Mouse (Mus musculus) erythroblast, embryonic 14.5 days (primary cell): ENCODE measurements around the gene Gm2310. TPM values are rescaled to one million over a fixed set of nuclear protein-coding genes. Genes with fewer than 3 reads are reported as not detected.

Experiments used
- H3K27me3 ChIP-seq: 2 replicates; pipeline ENCODE4 v1.6.1; 2012; ENCODE audit warnings: inconsistent platforms; ENCODE audit not compliant: control insufficient read depth
- H3K36me3 ChIP-seq: 2 replicates; pipeline ENCODE4 v1.6.1; 2012; ENCODE audit warnings: mild to moderate bottlenecking, inconsistent platforms; ENCODE audit not compliant: control insufficient read depth
- H3K4me1 ChIP-seq: 2 replicates; pipeline ENCODE4 v1.6.1; 2012; ENCODE audit warnings: inconsistent platforms; ENCODE audit not compliant: control insufficient read depth
- H3K4me3 ChIP-seq: replicated peaks from 2 replicates; pipeline ENCODE3; 2012; ENCODE audit warnings: moderate library complexity, mild to moderate bottlenecking, inconsistent platforms
- H3K9me3 ChIP-seq: 2 replicates; pipeline ENCODE4 v1.6.1; 2012; ENCODE audit warnings: low read length, inconsistent platforms, mixed read lengths; ENCODE audit not compliant: control insufficient read depth
- GATA1 ChIP-seq: IDR thresholded peaks from 2 replicates; pipeline ENCODE4 v1.6.1; 2012; ENCODE audit warnings: low read length, inconsistent platforms, mixed read lengths
- TAL1 ChIP-seq: IDR thresholded peaks from 3 replicates; pipeline ENCODE4 v1.6.1; 2012; ENCODE audit warnings: low read length, inconsistent platforms, mixed read lengths
- polyA plus RNA-seq: library from polyadenylated mRNA; stranded (reverse); fragments of >175 nt; gene quantifications from 2 replicates; pipeline ENCODE4 v1.2.3, GENCODE M21; 2012

Gm2310 gene
- polyA plus RNA-seq, 1 experiment = not detected

GRCm38 (mm10) chr15:8511861-8512260 is 7.9 kb downstream of the Gm2310 start:
- H3K36me3 ChIP-seq = no peaks in the 10 kb centered on the region
- H3K4me3 ChIP-seq = no peak overlapping the region
- H3K4me1 ChIP-seq = no peaks in the 10 kb centered on the region
- no peaks in the 10 kb centered on the region for H3K9me3 ChIP-seq
- no peaks in the 10 kb centered on the region for H3K27me3 ChIP-seq
- TF ChIP-seq TAL1 (no peak), GATA1 (no peak)

GRCm38 (mm10) chr15:8502431-8502830 is 17.3 kb downstream of the Gm2310 start:
- H3K36me3 ChIP-seq = no peaks in the 10 kb centered on the region
- no peak for TF ChIP-seq GATA1
- TF ChIP-seq TAL1 = no peak
- H3K9me3 ChIP-seq = no peaks in the 10 kb centered on the region
- no peak overlapping the region for H3K4me3 ChIP-seq
- H3K27me3 ChIP-seq = no peaks in the 10 kb centered on the region
- H3K4me1 ChIP-seq = no peaks in the 10 kb centered on the region

- H3K36me3 ChIP-seq = no peaks in the 10 kb centered on the region
- no peaks in the 10 kb centered on the region for H3K9me3 ChIP-seq
- H3K4me3 ChIP-seq = no peak overlapping the region
- no peaks in the 10 kb centered on the region for H3K4me1 ChIP-seq
- TF ChIP-seq GATA1 (no peak), TAL1 (no peak)
- no peaks in the 10 kb centered on the region for H3K27me3 ChIP-seq
These were observed 34.5 kb downstream of the Gm2310 start for GRCm38 (mm10) chr15:8485261-8485660.

- Histone ChIP-seq H3K36me3 (no peaks in the 10 kb centered on the region), H3K4me3 (no peak overlapping the region), H3K27me3 (no peaks in the 10 kb centered on the region), H3K9me3 (no peaks in the 10 kb centered on the region), H3K4me1 (peaks cover 3% of the 10 kb centered on the region)
- TF ChIP-seq GATA1 = no peak
- TF ChIP-seq TAL1 = no peak
These were observed 50.7 kb downstream of the Gm2310 start for GRCm38 (mm10) chr15:8469006-8469575.

Other genes with a start within 250 kb of the Gm2310 start
- gene Nipbl, start 75.5 kb downstream of the Gm2310 start, polyA plus RNA-seq = 0.38 and 0.48 TPM in 2 replicates
- gene Slc1a3, start 190.8 kb upstream of the Gm2310 start, polyA plus RNA-seq = not detected in 2 replicates